Comparison of ENCODE assay signal across 8 mouse cellular contexts in genomic region chr5:30870131-30870406, GRCm38 (mm10). TPM values are rescaled to one million over a fixed set of nuclear protein-coding genes. Genes with fewer than 3 reads are reported as not detected.
DNase-seq lines count a peak whose midpoint lies in the region; ATAC-seq and TF ChIP-seq lines count a peak whose summit lies in the region.

No protein-coding gene starts in this region.

- H3K27me3 ChIP-seq in kidney, postnatal 0 days (ENCODE audit: insufficient read depth, low read length): no peaks in the 10 kb centered on the region
- H3K27me3 ChIP-seq in embryonic facial prominence, embryonic 11.5 days (ENCODE audit: control insufficient read depth, insufficient read depth, low read length): no peaks in the 10 kb centered on the region
- H3K27me3 ChIP-seq in hindbrain, postnatal 0 days (ENCODE audit: insufficient read depth, low read length): no peaks in the 10 kb centered on the region
- no peaks in the 10 kb centered on the region for H3K27me3 ChIP-seq in midbrain, postnatal 0 days (ENCODE audit: insufficient read depth, low read length)

- H3K4me1 ChIP-seq in kidney, postnatal 0 days (replicated peaks; ENCODE audit: insufficient read depth, low read length): peaks cover 6% of the 10 kb centered on the region
- H3K4me1 ChIP-seq in embryonic facial prominence, embryonic 11.5 days (ENCODE audit: control insufficient read depth, insufficient read depth, low read length): no peaks in the 10 kb centered on the region
- H3K4me1 ChIP-seq in hindbrain, postnatal 0 days (ENCODE audit: insufficient read depth, low read length): 0 out of 2 replicates have a peak, but pooled peaks cover 5% of the 10 kb centered on the region
- peaks cover 5% of the 10 kb centered on the region; the same call in 1 of the 2 replicates for H3K4me1 ChIP-seq in midbrain, postnatal 0 days (ENCODE audit: insufficient read depth, low read length)

- H3K36me3 ChIP-seq in kidney, postnatal 0 days (ENCODE audit: insufficient read depth, low read length): peaks cover 37% of the 10 kb centered on the region
- H3K36me3 ChIP-seq in embryonic facial prominence, embryonic 11.5 days (replicated peaks; ENCODE audit: control insufficient read depth, insufficient read depth, low read depth, low read length): peaks cover 18% of the 10 kb centered on the region
- H3K36me3 ChIP-seq in hindbrain, postnatal 0 days (ENCODE audit: insufficient read depth, low read length): peaks cover 42% of the 10 kb centered on the region
- H3K36me3 ChIP-seq in midbrain, postnatal 0 days (ENCODE audit: insufficient read depth, low read length): peaks cover 54% of the 10 kb centered on the region

- no peak for TF ChIP-seq CTCF in kidney, postnatal 0 days (IDR thresholded peaks at IDR 0.05; ENCODE audit: low read depth)
- no peak for TF ChIP-seq CTCF in hindbrain, postnatal 0 days (IDR thresholded peaks at IDR 0.05; ENCODE audit: low read depth)
- no peak for TF ChIP-seq CTCF in midbrain, postnatal 0 days (IDR thresholded peaks at IDR 0.05)

- peak overlapping the region; percentile 92 for H3K9ac ChIP-seq in kidney, postnatal 0 days (ENCODE audit: low read depth, low read length)
- peak overlapping the region; percentile 77 for H3K9ac ChIP-seq in embryonic facial prominence, embryonic 11.5 days (replicated peaks; ENCODE audit: low read length)
- peak overlapping the region; percentile 91 for H3K9ac ChIP-seq in hindbrain, postnatal 0 days (replicated peaks; ENCODE audit: low read length)
- peak overlapping the region; percentile 83 for H3K9ac ChIP-seq in midbrain, postnatal 0 days (replicated peaks; ENCODE audit: low read length, poor library complexity, severe bottlenecking)

- peak overlapping the region; percentile 64 for H3K4me2 ChIP-seq in kidney, postnatal 0 days (ENCODE audit: low read length)
- peak overlapping the region; percentile 47 for H3K4me2 ChIP-seq in embryonic facial prominence, embryonic 11.5 days (ENCODE audit: low read depth, low read length)
- H3K4me2 ChIP-seq in hindbrain, postnatal 0 days (ENCODE audit: low read depth, low read length): peak overlapping the region; percentile 82
- peak overlapping the region; percentile 66 for H3K4me2 ChIP-seq in midbrain, postnatal 0 days (ENCODE audit: low read depth, low read length, poor library complexity, severe bottlenecking)

- peak overlapping the region; percentile 98 for H3K4me3 ChIP-seq in kidney, postnatal 0 days (replicated peaks; ENCODE audit: low read depth, low read length)
- peak overlapping the region; percentile 73 for H3K4me3 ChIP-seq in embryonic facial prominence, embryonic 11.5 days (ENCODE audit: low read depth, low read length)
- H3K4me3 ChIP-seq in hindbrain, postnatal 0 days (ENCODE audit: low read length): peak overlapping the region; percentile 87
- H3K4me3 ChIP-seq in midbrain, postnatal 0 days (ENCODE audit: low read depth, low read length): peak overlapping the region; percentile 59

- ATAC-seq in kidney, postnatal 0 days (replicated peaks; ENCODE audit: low FRiP score, low read depth): no peak
- ATAC-seq in embryonic facial prominence, embryonic 11.5 days (replicated peaks; ENCODE audit: insufficient number of reproducible peaks, low FRiP score, low TSS enrichment, low read depth): no peak
- ATAC-seq in hindbrain, postnatal 0 days: no peak
- no peak for ATAC-seq in midbrain, postnatal 0 days (ENCODE audit: low FRiP score)

- WGBS in kidney, postnatal 0 days: 13% methylated on average over 2 of the region's 2 CpGs
- 28% methylated on average over 2 of the region's 2 CpGs for whole genome bisulfite sequencing in embryonic facial prominence, embryonic 11.5 days
- 24% methylated on average over 2 of the region's 2 CpGs for WGBS in hindbrain, postnatal 0 days
- 25% methylated on average over 2 of the region's 2 CpGs for WGBS in midbrain, postnatal 0 days

- DNase-seq in kidney, postnatal 0 days (ENCODE audit: low spot score): no peak
- DNase-seq in kidney, adult 8-10 months: no peak
- no peak for DNase-seq in embryonic facial prominence, embryonic 11.5 days (ENCODE audit: low spot score)
- no peak for DNase-seq in hindbrain, postnatal 0 days (ENCODE audit: low spot score)
- no peak for DNase-seq in midbrain, postnatal 0 days (ENCODE audit: low spot score)
- DNase-seq in adipocyte (ENCODE audit: low spot score): no peak
- DNase-seq in urinary bladder, postnatal 10 days (ENCODE audit: low spot score): no peak
- DNase-seq in testis, postnatal 14 days (ENCODE audit: low spot score): no peak

- H3K27ac ChIP-seq in kidney, postnatal 0 days: peak overlapping the region; percentile 68
- H3K27ac ChIP-seq in embryonic facial prominence, embryonic 11.5 days (replicated peaks; ENCODE audit: low read depth, low read length): no peak overlapping the region
- peak overlapping the region; percentile 78 for H3K27ac ChIP-seq in hindbrain, postnatal 0 days
- H3K27ac ChIP-seq in midbrain, postnatal 0 days (ENCODE audit: low read depth, low read length): peak overlapping the region; percentile 72

- no peaks in the 10 kb centered on the region for H3K9me3 ChIP-seq in kidney, postnatal 0 days (replicated peaks; ENCODE audit: low read length)
- no peaks in the 10 kb centered on the region for H3K9me3 ChIP-seq in embryonic facial prominence, embryonic 11.5 days (replicated peaks; ENCODE audit: control insufficient read depth, low read length)
- no peaks in the 10 kb centered on the region for H3K9me3 ChIP-seq in hindbrain, postnatal 0 days (ENCODE audit: low read length)
- H3K9me3 ChIP-seq in midbrain, postnatal 0 days (ENCODE audit: low read length): no peaks in the 10 kb centered on the region

RNA-seq across cellular contexts. Expression of gene Tmem214, which starts 2.3 kb away (rescaled TPM):
- 67.3 and 74.5 TPM in 2 replicates for polyA plus RNA-seq in kidney, postnatal 0 days (2015; fragmentation: Nextera tagmentation; extraction: Ambion mirVana)
- polyA plus RNA-seq in embryonic facial prominence, embryonic 11.5 days (2014; fragmentation: Nextera tagmentation; extraction: Ambion mirVana): 37.5 and 42.3 TPM in 2 replicates
- total RNA-seq in hindbrain, postnatal 0 days (2014; rRNA removed): 86.7 and 89.5 TPM in 2 replicates
- polyA plus RNA-seq in hindbrain, postnatal 0 days (2015; fragmentation: Nextera tagmentation; extraction: Ambion mirVana): 59.1 and 59.2 TPM in 2 replicates
- total RNA-seq in midbrain, postnatal 0 days (2014; rRNA removed): 77.5 and 78.3 TPM in 2 replicates
- 64.5 and 64.6 TPM in 2 replicates for polyA plus RNA-seq in midbrain, postnatal 0 days (2015; fragmentation: Nextera tagmentation; extraction: Ambion mirVana)

RNA-seq across cellular contexts. Expression of gene Agbl5, which starts 18.4 kb away (rescaled TPM):
- polyA plus RNA-seq in kidney, postnatal 0 days (2015; fragmentation: Nextera tagmentation; extraction: Ambion mirVana): 17.3 and 17.5 TPM in 2 replicates
- polyA plus RNA-seq in embryonic facial prominence, embryonic 11.5 days (2014; fragmentation: Nextera tagmentation; extraction: Ambion mirVana): 31.5 and 33.0 TPM in 2 replicates
- 58.7 and 61.8 TPM in 2 replicates for total RNA-seq in hindbrain, postnatal 0 days (2014; rRNA removed)
- polyA plus RNA-seq in hindbrain, postnatal 0 days (2015; fragmentation: Nextera tagmentation; extraction: Ambion mirVana): 14.9 and 18.0 TPM in 2 replicates
- total RNA-seq in midbrain, postnatal 0 days (2014; rRNA removed): 50.7 and 73.4 TPM in 2 replicates
- polyA plus RNA-seq in midbrain, postnatal 0 days (2015; fragmentation: Nextera tagmentation; extraction: Ambion mirVana): 19.1 and 22.3 TPM in 2 replicates

RNA-seq across cellular contexts. Expression of gene Ost4, which starts 37.5 kb away (rescaled TPM):
- polyA plus RNA-seq in kidney, postnatal 0 days (2015; fragmentation: Nextera tagmentation; extraction: Ambion mirVana): 466 and 517 TPM in 2 replicates
- polyA plus RNA-seq in embryonic facial prominence, embryonic 11.5 days (2014; fragmentation: Nextera tagmentation; extraction: Ambion mirVana): 347 and 379 TPM in 2 replicates
- 109 and 179 TPM in 2 replicates for total RNA-seq in hindbrain, postnatal 0 days (2014; rRNA removed)
- polyA plus RNA-seq in hindbrain, postnatal 0 days (2015; fragmentation: Nextera tagmentation; extraction: Ambion mirVana): 224 and 236 TPM in 2 replicates
- total RNA-seq in midbrain, postnatal 0 days (2014; rRNA removed): 123 and 126 TPM in 2 replicates
- 175 and 201 TPM in 2 replicates for polyA plus RNA-seq in midbrain, postnatal 0 days (2015; fragmentation: Nextera tagmentation; extraction: Ambion mirVana)

RNA-seq across cellular contexts. Expression of gene Emilin1, which starts 43.1 kb away (rescaled TPM):
- 204 and 226 TPM in 2 replicates for polyA plus RNA-seq in kidney, postnatal 0 days (2015; fragmentation: Nextera tagmentation; extraction: Ambion mirVana)
- polyA plus RNA-seq in embryonic facial prominence, embryonic 11.5 days (2014; fragmentation: Nextera tagmentation; extraction: Ambion mirVana): 79.7 and 95.4 TPM in 2 replicates
- 8.1 and 9.3 TPM in 2 replicates for total RNA-seq in hindbrain, postnatal 0 days (2014; rRNA removed)
- 10.3 and 10.5 TPM in 2 replicates for polyA plus RNA-seq in hindbrain, postnatal 0 days (2015; fragmentation: Nextera tagmentation; extraction: Ambion mirVana)
- 7.4 and 11.8 TPM in 2 replicates for total RNA-seq in midbrain, postnatal 0 days (2014; rRNA removed)
- 9.0 and 9.8 TPM in 2 replicates for polyA plus RNA-seq in midbrain, postnatal 0 days (2015; fragmentation: Nextera tagmentation; extraction: Ambion mirVana)

RNA-seq across cellular contexts. Expression of gene Khk, which starts 51.2 kb away (rescaled TPM):
- polyA plus RNA-seq in kidney, postnatal 0 days (2015; fragmentation: Nextera tagmentation; extraction: Ambion mirVana): 68.9 and 70.6 TPM in 2 replicates
- 9.2 and 9.9 TPM in 2 replicates for polyA plus RNA-seq in embryonic facial prominence, embryonic 11.5 days (2014; fragmentation: Nextera tagmentation; extraction: Ambion mirVana)
- total RNA-seq in hindbrain, postnatal 0 days (2014; rRNA removed): 3.0 and 14.6 TPM in 2 replicates
- polyA plus RNA-seq in hindbrain, postnatal 0 days (2015; fragmentation: Nextera tagmentation; extraction: Ambion mirVana): 16.5 and 17.4 TPM in 2 replicates
- 1.4 and 12.3 TPM in 2 replicates for total RNA-seq in midbrain, postnatal 0 days (2014; rRNA removed)
- 14.3 and 17.6 TPM in 2 replicates for polyA plus RNA-seq in midbrain, postnatal 0 days (2015; fragmentation: Nextera tagmentation; extraction: Ambion mirVana)
